Mouse (Mus musculus) heart, embryonic 12.5 days (tissue): ENCODE data around the gene Srcin1. TPM values are rescaled to one million over a fixed set of nuclear protein-coding genes. Genes with fewer than 3 reads are reported as not detected.
A peak's percentile ranks its signal among the peaks of the same experiment; 100 is the strongest.

Experiments
- ATAC-seq: fragments of 200-750 bp; cut with Nextera tagmentation; 2 replicates; pipeline ENCODE4 v1.8.0; 2017; ENCODE audit warnings: moderate TSS enrichment, moderate library complexity; ENCODE audit not compliant: insufficient number of reproducible peaks, low FRiP score
- H3K27ac ChIP-seq: fragments of 300-500 bp; sonication (generic); 2 replicates; pipeline ENCODE4 v1.5.1; 2016; ENCODE audit warnings: mild to moderate bottlenecking, moderate library complexity; ENCODE audit not compliant: poor library complexity, severe bottlenecking
- H3K27me3 ChIP-seq: fragments of 300-500 bp; sonication (generic); replicated peaks from 2 replicates; pipeline ENCODE4 v1.6.1; 2016; ENCODE audit warnings: mild to moderate bottlenecking, moderate library complexity
- H3K36me3 ChIP-seq: fragments of 300-500 bp; sonication (generic); 2 replicates; pipeline ENCODE4 v1.6.1; 2016; ENCODE audit warnings: mild to moderate bottlenecking, moderate library complexity
- H3K4me1 ChIP-seq: fragments of 300-500 bp; sonication (generic); replicated peaks from 2 replicates; pipeline ENCODE4 v1.6.1; 2016; ENCODE audit warnings: mild to moderate bottlenecking
- H3K4me2 ChIP-seq: fragments of 300-500 bp; sonication (generic); 2 replicates; pipeline ENCODE4 v1.6.1; 2016; ENCODE audit warnings: mild to moderate bottlenecking, moderate library complexity
- H3K4me3 ChIP-seq: fragments of 300-500 bp; sonication (generic); 2 replicates; pipeline ENCODE4 v1.5.1; 2016; ENCODE audit warnings: mild to moderate bottlenecking
- H3K9ac ChIP-seq: fragments of 300-500 bp; sonication (generic); 2 replicates; pipeline ENCODE4 v1.6.1; 2016; ENCODE audit warnings: mild to moderate bottlenecking, moderate library complexity
- H3K9me3 ChIP-seq: fragments of 300-500 bp; sonication (generic); replicated peaks from 2 replicates; pipeline ENCODE4 v1.6.1; 2016; ENCODE audit warnings: mild to moderate bottlenecking, moderate library complexity
- WGBS: fragments of 180-500 bp; shearing (Covaris S2); methylation state at CpG from one replicate; pipeline ENCODE4 v1.1.7; 2016; 5-methylcytosine and 5-hydroxymethylcytosine counted together
- polyA plus RNA-seq: library from polyadenylated mRNA; unstranded; fragments of >200 nt; fragmentation: Nextera tagmentation; extraction: Ambion mirVana; gene quantifications from 2 replicates; pipeline ENCODE4 v1.2.1, GENCODE M21; 2016

Srcin1 gene
- polyA plus RNA-seq, result 0.09 TPM in 1 of 2 replicates, not detected in the other

GRCm38 (mm10) chr11:97576136-97576906 is at the start of gene Srcin1:
Srcin1 (minus strand) TSS chr11:97576186.
- no peak within 1 kb of the TSS for H3K27ac ChIP-seq
- peaks cover 17% of the 10 kb centered on the region for H3K4me1 ChIP-seq
- ATAC-seq, result no peak
- H3K27me3 ChIP-seq, result peaks cover 95% of the 10 kb centered on the region
- H3K9ac ChIP-seq, result peak within 1 kb of the TSS; percentile 74
- no peaks in the 10 kb centered on the region for H3K36me3 ChIP-seq
- no peaks in the 10 kb centered on the region for H3K9me3 ChIP-seq
- peak within 1 kb of the TSS; percentile 99 for H3K4me2 ChIP-seq
- H3K4me3 ChIP-seq, result peak within 1 kb of the TSS; percentile 72
- WGBS, result 21% methylated on average over 9 of the region's 9 CpGs

- WGBS, result 61% methylated on average over 5 of the region's 5 CpGs
- ATAC-seq, result no peak
- peaks cover 71% of the 10 kb centered on the region for H3K27me3 ChIP-seq
- no peaks in the 10 kb centered on the region for H3K36me3 ChIP-seq
- no peak overlapping the region for H3K27ac ChIP-seq
- H3K9ac ChIP-seq, result no peak overlapping the region
- no peak overlapping the region for H3K4me3 ChIP-seq
- H3K4me2 ChIP-seq, result no peak overlapping the region
- H3K9me3 ChIP-seq, result no peaks in the 10 kb centered on the region
- peaks cover 8% of the 10 kb centered on the region; the same call in 1 of the 2 replicates for H3K4me1 ChIP-seq
These were observed 49.6 kb upstream of the Srcin1 start for GRCm38 (mm10) chr11:97625551-97625950.

- 54% methylated on average over 9 of the region's 9 CpGs for WGBS
- Histone ChIP-seq H3K4me1 (no peaks in the 10 kb centered on the region; the same call in 1 of the 2 replicates), H3K27ac (no peak overlapping the region), H3K27me3 (peaks cover 60% of the 10 kb centered on the region), H3K4me2 (no peak overlapping the region), H3K9ac (no peak overlapping the region), H3K36me3 (no peaks in the 10 kb centered on the region), H3K9me3 (no peaks in the 10 kb centered on the region), H3K4me3 (no peak overlapping the region)
- no peak for ATAC-seq
These were observed 47.2 kb upstream of the Srcin1 start for GRCm38 (mm10) chr11:97623166-97623565.

- H3K9ac ChIP-seq, result no peak overlapping the region
- 2% methylated on average over 6 of the region's 6 CpGs for WGBS
- peaks cover 60% of the 10 kb centered on the region for H3K27me3 ChIP-seq
- no peaks in the 10 kb centered on the region for H3K36me3 ChIP-seq
- no peaks in the 10 kb centered on the region for H3K4me1 ChIP-seq
- no peak for ATAC-seq
- H3K9me3 ChIP-seq, result no peaks in the 10 kb centered on the region
- H3K27ac ChIP-seq, result no peak overlapping the region
- H3K4me3 ChIP-seq, result no peak overlapping the region
- H3K4me2 ChIP-seq, result no peak overlapping the region
These were observed 46.5 kb upstream of the Srcin1 start for GRCm38 (mm10) chr11:97622440-97622839.

GRCm38 (mm10) chr11:97619391-97619795 is 43.4 kb upstream of the Srcin1 start:
- Histone ChIP-seq H3K9ac (no peak overlapping the region), H3K27ac (no peak overlapping the region), H3K36me3 (no peaks in the 10 kb centered on the region), H3K4me3 (no peak overlapping the region), H3K27me3 (peaks cover 41% of the 10 kb centered on the region), H3K4me1 (no peaks in the 10 kb centered on the region), H3K9me3 (no peaks in the 10 kb centered on the region), H3K4me2 (no peak overlapping the region)
- WGBS, result 51% methylated on average over 5 of the region's 5 CpGs
- ATAC-seq, result peak; percentile 9; the same call in 1 of the 2 replicates

- Histone ChIP-seq H3K9ac (no peak overlapping the region), H3K4me2 (no peak overlapping the region), H3K4me3 (no peak overlapping the region), H3K27ac (no peak overlapping the region), H3K27me3 (peaks cover 33% of the 10 kb centered on the region), H3K36me3 (no peaks in the 10 kb centered on the region), H3K4me1 (no peaks in the 10 kb centered on the region), H3K9me3 (no peaks in the 10 kb centered on the region)
- 45% methylated on average over 11 of the region's 11 CpGs for WGBS
- ATAC-seq, result no peak
These were observed 42.4 kb upstream of the Srcin1 start for GRCm38 (mm10) chr11:97618368-97618767.

GRCm38 (mm10) chr11:97615276-97615675 is 39.3 kb upstream of the Srcin1 start:
- no peaks in the 10 kb centered on the region for H3K4me1 ChIP-seq
- H3K9ac ChIP-seq, result no peak overlapping the region
- peaks cover 34% of the 10 kb centered on the region for H3K27me3 ChIP-seq
- no peak overlapping the region for H3K4me2 ChIP-seq
- no peaks in the 10 kb centered on the region for H3K9me3 ChIP-seq
- ATAC-seq, result no peak
- 68% methylated on average over 4 of the region's 4 CpGs for WGBS
- no peak overlapping the region for H3K27ac ChIP-seq
- no peak overlapping the region for H3K4me3 ChIP-seq
- H3K36me3 ChIP-seq, result no peaks in the 10 kb centered on the region

- ATAC-seq, result no peak
These were observed 35.1 kb upstream of the Srcin1 start for GRCm38 (mm10) chr11:97611076-97611475.

GRCm38 (mm10) chr11:97609743-97610142 is 33.8 kb upstream of the Srcin1 start:
- Histone ChIP-seq H3K9me3 (no peaks in the 10 kb centered on the region), H3K4me2 (no peak overlapping the region), H3K36me3 (no peaks in the 10 kb centered on the region), H3K4me1 (no peaks in the 10 kb centered on the region), H3K27me3 (peaks cover 25% of the 10 kb centered on the region), H3K27ac (no peak overlapping the region), H3K4me3 (no peak overlapping the region), H3K9ac (no peak overlapping the region)
- no peak for ATAC-seq
- WGBS, result 82% methylated on average over 13 of the region's 13 CpGs

More at GRCm38 (mm10) chr11:97611076-97611475, 35.1 kb upstream of the Srcin1 start:
- WGBS, result 63% methylated on average over 8 of the region's 8 CpGs
- Histone ChIP-seq H3K4me3 (no peak overlapping the region), H3K36me3 (no peaks in the 10 kb centered on the region), H3K4me1 (no peaks in the 10 kb centered on the region), H3K4me2 (no peak overlapping the region), H3K27me3 (peaks cover 20% of the 10 kb centered on the region), H3K9ac (no peak overlapping the region), H3K27ac (no peak overlapping the region), H3K9me3 (no peaks in the 10 kb centered on the region)

- no peak for ATAC-seq
- no peaks in the 10 kb centered on the region for H3K4me1 ChIP-seq
- no peaks in the 10 kb centered on the region for H3K9me3 ChIP-seq
- H3K4me3 ChIP-seq, result no peak overlapping the region
- H3K9ac ChIP-seq, result no peak overlapping the region
- no peak overlapping the region for H3K27ac ChIP-seq
- no peaks in the 10 kb centered on the region for H3K36me3 ChIP-seq
- H3K4me2 ChIP-seq, result no peak overlapping the region
- 52% methylated on average over 4 of the region's 4 CpGs for WGBS
- peaks cover 28% of the 10 kb centered on the region for H3K27me3 ChIP-seq
These were observed 32.9 kb upstream of the Srcin1 start for GRCm38 (mm10) chr11:97608933-97609332.

GRCm38 (mm10) chr11:97607056-97607725 is 31.2 kb upstream of the Srcin1 start:
- Histone ChIP-seq H3K4me2 (no peak overlapping the region), H3K9me3 (no peaks in the 10 kb centered on the region), H3K4me3 (no peak overlapping the region), H3K27me3 (peaks cover 35% of the 10 kb centered on the region), H3K27ac (no peak overlapping the region), H3K4me1 (0 out of 2 replicates have a peak, but pooled peaks cover 1% of the 10 kb centered on the region), H3K36me3 (no peaks in the 10 kb centered on the region), H3K9ac (no peak overlapping the region)
- WGBS, result 90% methylated on average over 8 of the region's 8 CpGs
- ATAC-seq, result no peak
